Mouse (Mus musculus): ENCODE results near the gene Elmo1.

Gene Elmo1

DNA sequence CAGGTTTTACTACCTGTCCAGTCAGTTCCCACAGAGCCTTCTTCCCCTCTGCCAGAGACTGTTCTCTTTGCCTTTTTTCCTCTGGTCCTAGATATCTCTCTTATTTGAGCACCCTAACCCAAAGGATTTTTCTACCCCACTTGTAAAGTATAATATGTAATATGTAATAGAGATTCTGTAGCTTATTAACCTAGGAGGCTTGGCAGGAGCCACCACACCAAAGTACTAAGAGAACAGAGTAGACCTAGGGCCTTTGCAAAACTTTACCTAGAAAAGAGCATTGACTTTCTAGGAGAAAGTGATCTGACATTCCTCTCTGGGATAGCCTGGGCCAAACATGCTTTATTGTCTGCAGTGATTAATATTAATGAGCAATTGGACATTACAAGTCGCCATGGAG, 433.3 kb downstream of the Elmo1 start:
- no peak for DNase-seq (ENCODE audit: extremely low spot score)

DNA sequence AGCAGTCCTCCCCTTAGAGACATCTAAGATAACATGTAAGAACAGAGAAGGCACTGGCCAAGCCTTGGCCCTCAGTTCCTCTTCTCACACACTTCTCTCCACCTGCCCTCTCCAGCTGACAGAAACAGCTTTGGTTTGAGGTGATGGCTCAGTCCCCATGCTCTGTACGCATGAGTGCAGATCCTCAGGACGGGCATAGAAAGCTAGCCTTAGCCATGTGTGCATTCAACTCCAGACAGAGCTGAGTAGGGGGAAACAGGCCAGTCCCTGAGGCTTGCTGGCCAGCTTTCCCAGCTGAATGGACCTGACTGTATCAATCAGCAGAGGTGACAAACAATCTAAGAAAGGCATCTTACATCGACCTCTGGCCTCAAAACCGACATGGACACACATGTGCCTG, 435.4 kb downstream of the Elmo1 start:
- no peak for DNase-seq (ENCODE audit: extremely low spot score)

DNA sequence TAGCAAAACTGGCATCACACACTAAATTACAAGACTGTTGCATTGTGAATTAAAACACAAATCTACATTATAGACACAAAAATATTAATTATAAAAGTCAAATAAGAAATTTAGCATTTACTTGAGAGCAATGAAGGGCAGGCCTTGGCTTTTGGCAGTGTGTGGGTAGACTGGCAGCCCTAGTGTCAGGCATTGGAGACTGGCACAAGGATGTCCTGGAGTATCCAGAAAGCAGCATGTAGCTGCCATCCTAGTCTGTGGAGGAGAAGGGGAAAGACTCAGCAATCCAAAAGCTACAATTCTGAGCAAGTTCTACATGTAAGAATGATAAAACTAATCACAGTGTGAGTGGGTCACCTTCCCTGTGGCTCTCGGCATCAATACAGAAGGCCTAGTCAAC, 446.7 kb downstream of the Elmo1 start:
- no peak for DNase-seq (ENCODE audit: extremely low spot score)

DNA sequence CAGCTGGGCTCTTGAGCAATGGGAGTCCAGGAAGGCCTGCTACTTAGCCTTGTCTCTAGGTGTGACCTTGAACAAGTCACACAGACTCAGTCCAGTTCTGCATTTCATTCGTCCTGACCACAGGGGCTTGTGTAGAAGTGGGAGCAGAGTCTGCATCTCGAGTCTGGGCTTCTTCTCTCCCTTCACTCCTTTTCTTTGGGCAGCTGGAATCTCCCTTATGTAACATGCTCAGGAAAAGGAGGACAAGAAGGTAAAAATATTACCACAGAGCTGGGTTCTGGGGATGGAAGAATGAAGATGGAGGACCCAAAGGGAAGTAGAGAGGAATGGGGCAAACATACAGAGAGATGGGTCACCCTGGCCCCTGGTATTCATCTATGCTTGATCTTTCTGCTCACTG, 447.1 kb downstream of the Elmo1 start:
- DNase-seq (ENCODE audit: extremely low spot score): no peak

DNA sequence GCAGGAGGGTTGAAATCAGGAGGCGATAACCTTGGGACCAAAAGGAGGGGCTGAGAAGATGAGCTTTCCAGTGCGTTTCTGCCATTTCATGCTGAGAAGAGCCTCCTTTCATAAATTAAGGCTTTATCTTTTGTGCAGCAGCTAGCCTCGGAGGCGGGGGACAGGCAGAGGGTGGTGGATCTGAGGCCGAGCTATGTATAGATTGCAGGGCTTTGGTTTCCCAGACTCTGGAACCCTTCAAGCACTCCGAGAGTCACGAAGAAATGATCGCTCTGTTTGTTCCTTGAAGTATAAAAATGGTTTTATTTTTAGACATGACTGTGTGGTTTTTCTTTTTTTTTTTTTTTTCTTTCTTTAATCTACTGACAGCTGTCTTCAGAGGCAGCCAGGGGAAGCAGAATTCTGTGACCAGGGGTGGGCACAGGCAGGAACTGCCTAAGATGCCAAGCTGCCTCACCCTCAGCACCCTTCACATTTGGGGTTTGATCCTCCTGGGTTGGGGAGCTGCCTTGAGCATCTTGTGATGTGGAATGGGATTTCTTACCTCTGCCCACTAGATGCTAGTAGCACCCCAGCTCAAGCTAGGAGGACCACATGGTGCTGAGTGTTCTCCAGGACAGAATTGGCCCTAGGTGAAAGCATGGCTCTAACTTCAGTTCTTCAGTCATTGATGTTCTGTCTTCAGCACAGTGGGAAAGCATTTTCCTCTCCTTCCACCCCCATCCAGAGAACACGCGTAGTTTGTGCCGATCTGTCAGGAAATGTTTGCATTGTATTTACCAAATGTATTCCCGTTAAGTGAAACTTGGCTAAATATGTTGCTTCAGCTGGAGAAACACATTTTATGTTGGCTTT, 448.0 kb downstream of the Elmo1 start:
- DNase-seq (ENCODE audit: extremely low spot score): no peak

DNA sequence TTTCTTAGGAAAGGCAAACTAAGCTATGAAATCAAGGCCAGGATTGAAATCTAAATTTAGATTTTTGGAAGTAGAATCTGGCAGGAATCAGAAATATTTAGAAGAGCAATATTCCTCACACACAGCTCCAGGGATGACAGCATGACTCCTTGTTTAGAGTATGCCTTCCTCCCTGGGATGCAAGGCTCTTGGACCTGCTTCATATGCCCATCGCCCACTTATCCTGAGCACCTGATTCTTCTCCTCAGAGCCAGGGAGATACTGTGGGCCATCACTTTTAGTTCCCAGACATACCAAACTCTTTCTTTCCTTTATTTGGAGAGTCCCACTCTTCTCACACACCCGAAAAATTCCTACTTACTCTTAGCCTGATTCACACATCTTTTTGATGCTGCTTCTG, 449.2 kb downstream of the Elmo1 start:
- no peak for DNase-seq (ENCODE audit: extremely low spot score)

DNA sequence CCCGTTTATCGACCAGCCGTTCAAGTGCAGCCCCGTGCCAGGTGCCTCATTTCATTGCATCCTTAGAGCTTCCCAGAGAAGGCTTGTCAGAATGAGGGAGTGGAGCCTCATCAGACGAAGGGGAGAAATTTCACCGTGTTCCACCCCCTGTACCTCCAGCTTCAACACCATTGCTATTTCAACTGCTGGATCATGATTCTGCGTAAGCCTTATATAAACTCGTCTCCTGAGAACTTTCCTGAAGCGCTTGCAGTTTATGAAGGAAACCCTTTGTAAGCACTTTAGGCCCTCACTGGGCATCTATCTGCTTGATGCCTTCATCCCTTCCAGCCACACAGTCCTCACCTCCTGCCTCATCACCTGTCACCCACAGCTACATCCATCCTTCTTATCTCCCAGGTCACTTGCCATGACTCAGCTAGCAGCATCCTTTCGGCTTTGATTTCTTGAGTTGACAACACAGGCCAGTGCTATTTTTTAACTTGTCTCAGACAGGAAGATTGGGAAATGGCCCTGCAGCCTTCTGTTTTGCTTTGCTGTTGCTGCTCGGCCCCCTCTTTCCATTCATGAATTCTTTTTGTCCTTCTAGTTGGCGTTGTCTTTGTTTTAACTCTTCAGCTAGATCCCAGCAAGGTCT, 456.3 kb downstream of the Elmo1 start:
- DNase-seq (ENCODE audit: extremely low spot score): no peak

DNA sequence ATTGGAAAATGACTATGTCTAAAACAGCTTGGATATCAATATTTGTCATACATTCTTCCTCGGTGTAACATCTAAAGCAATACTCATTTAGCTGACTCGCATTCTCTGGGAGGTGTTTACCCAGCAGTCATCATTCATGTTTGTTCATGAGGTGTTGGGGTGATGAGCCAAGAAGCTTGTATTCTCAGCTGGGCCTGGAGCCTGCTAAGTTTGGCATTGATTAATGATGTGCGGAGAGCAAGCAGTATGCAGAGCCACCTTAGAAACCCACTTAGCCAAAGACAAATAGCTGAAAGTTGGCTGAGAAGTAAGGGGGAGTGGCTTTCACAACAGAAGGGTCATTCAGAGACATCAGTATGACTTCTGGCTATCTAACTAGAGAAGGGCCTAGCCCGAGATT, 459.6 kb downstream of the Elmo1 start:
- DNase-seq (ENCODE audit: extremely low spot score): peak; percentile 9

DNA sequence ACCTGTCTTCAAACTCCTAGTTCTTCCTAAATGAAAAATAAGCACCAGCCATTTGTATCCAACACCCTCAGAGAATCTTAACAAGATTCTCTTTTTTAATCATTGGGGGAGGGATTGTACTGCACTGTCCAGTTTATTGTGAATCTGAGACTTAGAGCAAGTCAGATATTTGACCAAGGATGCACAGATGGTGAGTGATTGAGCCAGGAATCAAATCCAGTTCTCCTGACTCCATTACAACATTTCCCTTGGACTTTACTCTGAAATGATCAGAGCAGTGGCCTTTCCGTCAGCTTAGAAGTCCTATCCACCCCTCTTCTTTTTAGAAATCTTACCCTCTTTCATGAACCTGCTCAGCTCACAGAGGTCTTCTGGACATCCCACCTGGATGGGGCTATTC, 461.2 kb downstream of the Elmo1 start:
- DNase-seq (ENCODE audit: extremely low spot score): no peak

DNA sequence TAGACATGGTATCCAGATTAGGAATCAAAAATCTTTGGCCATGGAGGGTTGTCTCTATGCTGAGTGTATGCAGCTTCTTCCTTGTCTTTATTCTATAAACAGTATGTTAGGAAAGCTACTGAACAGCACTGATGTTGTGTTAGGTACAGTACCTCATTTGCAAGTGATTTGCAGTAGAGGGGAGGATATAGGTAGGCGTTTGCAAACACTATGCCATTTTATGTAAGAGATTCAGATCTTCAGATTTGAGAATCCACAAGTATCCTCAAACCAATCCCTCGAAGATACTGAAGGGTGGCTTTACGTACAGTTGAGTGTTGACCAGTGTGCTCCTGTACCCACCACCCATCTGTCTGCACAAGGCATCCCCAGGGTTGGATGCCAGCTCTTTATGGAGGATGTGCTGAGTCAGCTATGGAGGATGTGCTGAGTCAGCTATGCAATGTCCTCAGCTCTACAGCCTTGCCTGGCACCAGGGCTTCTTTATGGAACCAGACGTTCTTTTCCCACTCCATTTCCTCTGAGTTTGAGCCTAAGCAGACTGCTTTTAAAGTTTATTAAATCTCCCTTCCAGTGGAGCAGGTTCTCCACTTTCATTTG, 465.6 kb downstream of the Elmo1 start:
- no peak for DNase-seq (ENCODE audit: extremely low spot score)

DNA sequence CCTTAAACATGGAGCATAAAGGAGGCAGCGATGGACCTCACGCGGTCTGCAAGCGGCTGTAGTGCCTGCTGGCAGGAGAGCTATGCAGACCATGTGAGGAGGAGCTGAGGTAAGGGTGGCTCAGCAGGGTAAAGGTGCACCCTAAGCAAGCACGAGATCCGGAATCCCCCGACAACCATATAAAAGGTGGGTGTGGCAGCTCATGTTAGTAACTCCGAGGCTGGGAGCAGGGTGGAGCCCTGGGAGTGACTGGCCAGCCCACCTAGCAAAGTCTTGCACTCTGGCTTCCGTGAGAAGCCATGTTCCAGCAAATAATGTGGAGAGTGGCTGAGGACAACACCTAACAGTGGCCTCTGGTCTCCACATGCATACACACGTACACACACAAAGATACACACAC, 466.3 kb downstream of the Elmo1 start:
- DNase-seq (ENCODE audit: extremely low spot score): no peak

DNA sequence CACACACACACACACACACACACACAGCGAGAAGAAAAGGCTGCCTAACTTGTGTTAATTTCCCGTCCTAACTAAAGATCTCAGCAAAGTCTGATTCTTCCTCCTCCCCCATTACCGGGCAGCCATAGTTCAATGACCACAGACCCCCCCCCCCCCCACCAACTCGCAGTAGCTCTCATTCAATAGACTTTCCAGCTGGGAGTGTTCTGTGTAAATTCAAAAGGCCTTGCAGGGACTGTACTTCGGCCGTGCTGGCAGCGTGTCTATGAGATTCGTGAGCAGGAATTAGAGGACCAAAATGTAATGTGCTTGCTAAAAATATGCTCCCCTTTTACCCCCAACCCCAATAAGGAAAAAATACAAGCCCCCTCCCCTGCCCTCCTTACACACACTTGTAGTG, 466.8 kb downstream of the Elmo1 start:
- DNase-seq (ENCODE audit: extremely low spot score): no peak

DNA sequence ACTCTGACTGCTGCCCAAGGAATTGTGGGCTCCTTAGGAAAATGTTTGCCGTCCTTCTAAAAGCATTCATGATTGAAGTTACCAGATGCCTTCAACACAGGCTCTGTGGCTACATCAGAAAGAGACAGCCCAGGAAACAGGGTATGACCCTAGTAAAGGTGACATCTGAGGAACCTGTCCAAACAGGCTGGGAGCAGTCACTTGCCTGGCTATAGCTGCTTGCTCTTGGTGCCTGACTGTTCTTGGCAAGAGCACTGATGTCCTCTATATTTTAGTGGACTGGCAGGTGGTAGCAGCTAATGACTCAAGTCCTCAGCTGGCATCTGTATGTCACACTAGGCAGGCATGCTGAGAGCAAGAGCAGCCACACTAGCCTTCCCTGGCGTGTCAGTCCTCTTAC, 468.0 kb downstream of the Elmo1 start:
- no peak for DNase-seq (ENCODE audit: extremely low spot score)

DNA sequence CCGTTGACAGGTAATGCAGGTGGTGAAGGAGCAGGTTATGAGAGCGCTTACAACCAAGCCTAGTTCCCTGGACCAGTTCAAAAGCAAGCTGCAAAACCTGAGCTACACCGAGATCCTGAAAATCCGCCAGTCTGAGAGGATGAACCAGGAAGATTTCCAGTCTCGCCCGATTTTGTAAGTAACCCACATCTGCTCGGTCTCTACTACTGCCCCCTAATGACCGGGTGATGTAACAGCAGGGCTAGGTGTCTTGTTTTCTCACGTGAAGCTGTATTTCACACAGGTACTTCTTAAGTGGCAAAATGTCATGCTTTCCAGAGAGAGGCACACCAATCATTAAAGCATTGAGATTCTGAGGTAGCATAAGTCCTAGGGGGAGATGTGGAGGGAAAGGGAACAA, 474.0 kb downstream of the Elmo1 start:
- DNase-seq (ENCODE audit: extremely low spot score): no peak

DNA sequence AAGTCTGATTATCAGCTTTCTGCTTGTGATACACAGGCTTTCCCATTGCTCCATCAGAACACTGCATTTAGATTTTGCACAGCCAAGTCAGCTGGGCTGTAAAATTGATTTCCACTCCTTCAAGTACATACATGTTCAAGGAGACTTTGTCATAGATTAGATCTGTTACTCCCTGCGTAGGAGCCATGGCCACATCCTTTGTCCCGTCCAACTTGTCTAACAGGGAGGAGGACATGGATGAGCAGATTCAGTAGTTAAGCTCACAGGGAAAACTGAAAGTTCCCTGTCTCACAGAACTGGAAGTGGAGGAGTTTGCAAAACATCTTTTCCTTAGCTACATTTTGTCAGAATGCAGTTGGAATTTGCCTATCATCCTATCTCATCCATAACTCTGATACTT, 484.8 kb downstream of the Elmo1 start:
- no peak for DNase-seq (ENCODE audit: extremely low spot score)

DNA sequence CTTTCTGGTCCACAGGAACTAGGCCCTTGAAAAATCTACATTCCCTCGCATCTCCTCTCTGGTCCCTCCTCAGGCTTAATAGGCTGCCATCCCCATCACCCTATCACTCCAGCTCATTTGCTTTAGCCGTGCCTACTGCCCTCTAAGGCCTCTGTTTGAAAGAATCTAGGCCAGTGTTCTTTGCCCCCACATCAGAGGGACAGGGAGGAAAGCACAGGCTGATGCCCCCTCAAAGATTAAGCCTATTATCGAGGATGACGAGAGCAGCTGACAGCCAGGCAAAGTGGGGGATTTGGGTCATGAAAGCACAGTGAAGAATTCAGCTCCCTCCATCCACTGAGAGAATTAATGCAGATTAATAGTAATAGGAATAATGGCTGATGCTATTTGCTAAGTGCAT, 495.5 kb downstream of the Elmo1 start:
- DNase-seq (ENCODE audit: extremely low spot score): no peak

DNA sequence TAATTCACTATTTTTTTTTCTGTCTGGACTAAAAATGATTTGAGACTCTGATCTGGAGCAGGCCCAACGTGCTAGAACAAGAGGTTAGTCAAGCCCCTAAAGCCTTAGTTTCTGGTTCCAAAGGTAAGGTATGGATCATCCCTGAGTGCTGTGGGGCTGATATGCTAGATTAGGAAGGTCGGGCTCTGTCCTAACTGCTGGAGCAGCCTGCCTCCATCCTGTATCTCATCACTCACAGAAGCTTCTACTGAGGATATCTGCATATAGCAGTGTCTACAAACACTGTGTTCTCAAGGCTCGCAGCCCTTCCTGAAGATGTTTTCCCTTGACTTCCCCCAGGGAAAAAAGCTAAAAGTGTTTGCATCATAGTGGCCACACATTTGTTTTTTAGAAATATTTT, 496.1 kb downstream of the Elmo1 start:
- DNase-seq (ENCODE audit: extremely low spot score): no peak

DNA sequence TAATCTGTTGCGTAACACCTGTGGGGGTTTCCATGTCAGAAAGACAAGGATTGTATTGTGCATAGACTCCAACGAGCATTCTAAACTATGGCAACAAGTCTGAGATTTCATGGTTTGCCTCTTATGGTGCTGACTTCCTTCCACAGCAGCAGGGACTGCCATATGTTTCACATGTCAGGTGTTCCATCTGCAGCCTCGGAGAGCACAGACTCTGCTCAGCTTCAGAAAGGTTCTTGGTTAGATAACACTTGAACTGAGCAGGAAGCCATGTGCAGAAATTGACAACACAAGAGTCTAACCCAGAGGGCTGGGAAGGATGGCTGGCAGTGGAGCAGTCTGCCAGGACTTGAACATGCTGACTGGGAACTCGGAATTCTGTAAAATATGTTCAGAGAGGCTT, 500.6 kb downstream of the Elmo1 start:
- DNase-seq (ENCODE audit: extremely low spot score): no peak

DNA sequence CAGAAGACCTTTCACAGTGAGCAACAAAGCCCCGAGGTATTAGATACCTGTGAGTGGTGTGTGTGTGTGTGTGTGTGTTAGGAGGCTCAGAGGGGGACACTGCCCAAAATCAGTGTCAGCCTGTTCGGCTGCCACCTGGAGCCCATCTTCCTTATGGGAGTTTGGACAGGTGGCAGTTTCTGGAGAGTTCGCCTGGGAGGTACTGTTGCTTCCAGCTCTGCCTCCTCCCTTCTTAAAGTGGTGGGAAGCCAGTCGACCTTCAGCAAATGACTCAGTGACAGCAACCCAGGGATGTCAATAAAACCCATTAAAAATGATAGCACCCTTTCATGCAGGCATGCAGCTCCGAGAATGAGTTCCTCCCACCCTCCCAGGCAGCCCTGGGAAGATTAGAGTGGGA, 506.9 kb downstream of the Elmo1 start:
- no peak for DNase-seq (ENCODE audit: extremely low spot score)

DNA sequence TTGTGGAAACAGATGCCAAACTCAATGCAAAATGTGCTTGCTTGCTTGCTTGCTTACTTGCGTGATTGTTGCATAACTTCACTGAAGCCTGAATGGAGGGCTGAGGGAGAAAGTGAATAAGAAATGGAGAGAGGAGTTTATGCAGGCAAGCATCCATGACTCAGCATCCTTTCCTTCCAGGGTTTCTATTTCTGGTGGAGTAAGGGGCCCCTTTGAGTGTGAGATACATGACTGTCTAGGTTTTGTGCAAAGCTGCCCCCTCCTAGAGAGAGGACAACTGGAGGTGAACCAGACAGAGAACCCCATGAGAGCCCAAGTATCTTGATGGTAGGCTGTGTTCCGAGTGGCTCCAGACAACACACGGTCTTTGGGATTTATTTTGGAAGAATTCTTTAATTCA, 508.2 kb downstream of the Elmo1 start:
- DNase-seq (ENCODE audit: extremely low spot score): no peak

DNA sequence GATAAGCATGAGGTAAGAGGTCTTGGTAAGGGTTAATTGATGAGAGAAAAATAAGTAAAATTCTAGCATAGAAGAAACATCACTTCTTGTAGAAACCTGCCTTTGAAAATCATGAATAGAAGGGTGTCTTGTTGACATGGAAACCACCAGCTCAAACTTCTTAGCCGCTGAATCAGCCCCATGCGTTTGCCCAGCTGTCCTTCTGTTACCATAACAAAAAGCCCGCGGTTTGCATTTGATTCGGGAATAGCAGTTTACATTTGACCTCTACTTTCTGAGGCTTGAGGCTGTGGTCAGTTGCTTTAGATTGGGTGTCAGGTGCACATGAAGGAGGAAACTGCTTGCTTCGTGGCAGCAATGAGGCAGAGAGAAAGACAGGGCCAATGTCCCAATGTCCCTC, 509.9 kb downstream of the Elmo1 start:
- no peak for DNase-seq (ENCODE audit: extremely low spot score)

DNA sequence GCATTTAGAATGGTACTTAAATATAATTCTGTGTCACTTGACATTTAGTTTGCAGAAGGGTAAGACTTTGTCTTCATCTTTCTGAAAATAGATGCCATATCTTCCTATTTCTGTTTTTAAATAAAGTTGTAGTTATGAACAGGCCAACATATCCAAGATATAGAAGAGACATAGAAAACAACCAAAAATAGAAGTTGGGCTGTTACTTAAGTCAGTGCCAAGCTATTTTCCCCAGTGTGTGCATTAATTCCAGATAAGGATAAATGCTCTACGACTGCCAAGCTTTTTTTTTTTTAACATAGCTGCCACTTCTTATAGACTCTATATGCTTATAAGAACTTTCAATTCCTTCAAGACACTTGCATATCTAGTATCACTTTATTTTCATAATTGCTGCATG, 511.0 kb downstream of the Elmo1 start:
- no peak for DNase-seq (ENCODE audit: extremely low spot score)

DNA sequence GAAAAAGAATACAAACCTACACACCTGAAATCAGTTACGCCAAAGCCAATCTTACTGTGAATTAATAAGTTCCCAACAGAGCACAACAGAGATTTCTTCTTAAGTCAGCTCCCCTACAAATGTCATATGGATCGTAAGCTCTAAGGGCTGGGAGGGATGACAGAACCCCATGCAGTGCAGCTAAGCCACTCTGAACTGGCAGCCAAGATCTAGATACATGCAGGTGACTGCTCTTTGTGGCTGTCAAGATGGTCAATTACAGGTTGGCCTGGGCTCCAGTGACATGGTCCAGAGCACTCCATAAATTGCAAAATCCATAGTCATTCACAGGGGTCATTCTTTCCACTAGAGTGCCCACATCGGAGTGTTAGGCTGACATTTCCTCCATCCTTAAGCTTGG, 516.5 kb downstream of the Elmo1 start:
- no peak for DNase-seq (ENCODE audit: extremely low spot score)

Data from embryo, embryonic 9.5 days (tissue).